Mouse (Mus musculus) stomach, postnatal 0 days (tissue): ENCODE results near the gene Arhgap10.

ENCODE experiments used
- CTCF ChIP-seq: IDR thresholded peaks from 2 replicates; pipeline ENCODE4 v1.5.1; 2016; ENCODE audit warnings: antibody characterized with exemption, low read depth, mild to moderate bottlenecking, moderate library complexity
- EP300 ChIP-seq: optimal IDR thresholded peaks from 2 replicates; pipeline ENCODE3; 2016; ENCODE audit warnings: antibody characterized with exemption

- TF ChIP-seq CTCF (no peak), EP300 (no peak)
Measured at GRCm38 (mm10) chr8:77288492-77288891, 229.3 kb downstream of the Arhgap10 start.
